Mouse (Mus musculus) heart, embryonic 11.5 days (tissue): Measurements from ENCODE around the gene Sema4b. TPM values are rescaled to one million over a fixed set of nuclear protein-coding genes. Genes with fewer than 3 reads are reported as not detected.

Experiments
- ATAC-seq: fragments of 200-750 bp; cut with Nextera tagmentation; replicated peaks from 2 replicates; pipeline ENCODE4 v1.8.0; 2017; ENCODE audit warnings: moderate library complexity; ENCODE audit not compliant: insufficient number of reproducible peaks, low FRiP score, low TSS enrichment
- H3K27ac ChIP-seq: fragments of 300-500 bp; sonication (generic); 2 replicates; pipeline ENCODE4 v1.5.1; 2014; ENCODE audit warnings: mild to moderate bottlenecking, low read depth, low read length
- H3K27me3 ChIP-seq: fragments of 300-500 bp; sonication (generic); 2 replicates; pipeline ENCODE4 v1.6.1; 2014; ENCODE audit warnings: mild to moderate bottlenecking, low read length, mixed read lengths; ENCODE audit not compliant: control insufficient read depth, insufficient read depth
- H3K36me3 ChIP-seq: fragments of 300-500 bp; sonication (generic); 2 replicates; pipeline ENCODE4 v1.6.1; 2014; ENCODE audit warnings: mild to moderate bottlenecking, low read length, moderate library complexity, mixed read lengths; ENCODE audit not compliant: control insufficient read depth, insufficient read depth
- H3K4me1 ChIP-seq: fragments of 300-500 bp; sonication (generic); 2 replicates; pipeline ENCODE4 v1.6.1; 2014; ENCODE audit warnings: low read length; ENCODE audit not compliant: control insufficient read depth, insufficient read depth
- H3K4me2 ChIP-seq: fragments of 300-500 bp; sonication (generic); 2 replicates; pipeline ENCODE4 v1.6.1; 2014; ENCODE audit warnings: mild to moderate bottlenecking, moderate library complexity
- H3K4me3 ChIP-seq: fragments of 300-500 bp; sonication (generic); 2 replicates; pipeline ENCODE4 v1.5.1; 2014; ENCODE audit warnings: low read depth, low read length
- H3K9ac ChIP-seq: fragments of 300-500 bp; sonication (generic); 2 replicates; pipeline ENCODE4 v1.6.1; 2014; ENCODE audit warnings: mild to moderate bottlenecking, low read depth, low read length, moderate library complexity
- H3K9me3 ChIP-seq: fragments of 300-500 bp; sonication (generic); replicated peaks from 2 replicates; pipeline ENCODE4 v1.6.1; 2016; ENCODE audit warnings: low read length; ENCODE audit not compliant: control insufficient read depth
- WGBS: fragments of 180-500 bp; shearing (Covaris S2); extraction: QIAGEN DNeasy Blood & Tissue Kit; methylation state at CpG from one replicate; pipeline ENCODE4 v1.1.7; 2014; ENCODE audit not compliant: insufficient replicate concordance; 5-methylcytosine and 5-hydroxymethylcytosine counted together
- polyA plus RNA-seq: library from polyadenylated mRNA; unstranded; fragments of >200 nt; fragmentation: Nextera tagmentation; extraction: Ambion mirVana; gene quantifications from 2 replicates; pipeline ENCODE4 v1.2.1, GENCODE M21; 2014

Sema4b gene
- polyA plus RNA-seq = 5.9 and 8.5 TPM in 2 replicates

DNA sequence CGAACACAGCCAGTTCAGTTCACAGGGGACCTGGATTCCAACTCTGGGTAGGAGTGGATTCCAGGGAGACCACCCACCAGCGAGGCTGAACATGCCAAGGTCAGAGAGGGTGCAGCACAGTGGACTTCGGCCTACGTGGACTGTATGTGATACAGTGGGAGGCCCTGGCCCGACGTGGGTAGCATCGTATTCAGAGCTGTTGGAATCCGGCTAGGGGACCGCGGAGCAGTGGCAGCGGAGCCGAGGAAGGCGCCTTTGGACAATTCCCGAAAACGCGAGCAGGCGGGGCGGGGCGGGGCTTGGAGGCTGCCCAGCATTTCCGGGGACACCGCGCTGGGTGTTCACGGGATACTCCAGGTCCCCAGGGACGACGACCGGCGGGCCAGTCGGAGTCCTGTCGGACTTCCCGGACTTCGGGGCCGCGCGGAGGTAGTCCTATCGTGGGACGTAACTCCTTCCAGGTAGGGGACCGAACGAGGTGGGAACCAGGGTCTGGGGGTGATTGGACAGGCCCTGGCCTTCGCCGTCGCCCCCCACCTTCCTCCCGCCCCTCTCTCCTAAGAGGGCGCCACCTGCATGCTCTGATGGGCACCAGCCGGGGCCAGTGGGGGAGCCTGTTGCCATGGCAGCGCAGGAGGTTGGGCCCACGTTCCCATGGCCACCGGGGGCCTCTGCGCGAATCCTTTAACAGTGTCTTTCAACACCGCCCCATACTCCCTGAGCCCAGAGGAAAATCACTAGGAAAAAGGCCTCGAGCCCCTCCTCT lies at the start of gene Sema4b:
Sema4b (plus strand) TSS at position 311 of the 766 bp plus-strand sequence.
- no peaks in the 10 kb centered on the region for H3K36me3 ChIP-seq
- 0 out of 2 replicates have a peak, but pooled peaks cover 5% of the 10 kb centered on the region for H3K27me3 ChIP-seq
- peaks cover 16% of the 10 kb centered on the region for H3K4me1 ChIP-seq
- no peaks in the 10 kb centered on the region for H3K9me3 ChIP-seq
- WGBS = 1% methylated on average over 51 of the region's 51 CpGs
- H3K4me2 ChIP-seq = peak within 1 kb of the TSS; percentile 76
- H3K4me3 ChIP-seq = peak within 1 kb of the TSS; percentile 56
- peak; percentile 77 for ATAC-seq
- peak within 1 kb of the TSS; percentile 74 for H3K9ac ChIP-seq
- peak within 1 kb of the TSS; percentile 87 for H3K27ac ChIP-seq

DNA sequence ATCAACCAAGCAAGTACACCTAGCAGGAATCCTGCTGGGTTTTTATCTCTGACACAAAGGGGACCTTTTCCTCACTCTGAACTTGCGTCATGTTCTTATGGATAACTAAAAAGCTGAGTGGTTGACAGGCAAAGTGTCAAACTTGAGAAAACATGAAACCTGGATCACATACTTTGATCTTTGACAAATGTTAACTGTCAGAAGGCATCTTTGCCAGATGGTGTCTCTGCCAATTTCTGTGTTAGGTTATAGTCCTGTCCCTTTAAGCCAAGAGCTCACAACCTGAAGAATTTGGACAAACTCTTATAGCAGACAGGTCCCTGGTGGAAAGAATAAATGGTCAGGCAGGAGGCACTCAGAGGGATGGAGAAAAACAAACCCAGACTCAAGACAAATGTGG lies 48.3 kb upstream of the Sema4b start:
- Histone ChIP-seq H3K27ac (no peak overlapping the region), H3K4me2 (no peak overlapping the region), H3K27me3 (no peaks in the 10 kb centered on the region; the same call in 1 of the 2 replicates), H3K4me1 (peaks cover 18% of the 10 kb centered on the region), H3K36me3 (no peaks in the 10 kb centered on the region), H3K9me3 (peaks cover 6% of the 10 kb centered on the region), H3K4me3 (no peak overlapping the region), H3K9ac (no peak overlapping the region)
- no peak for ATAC-seq
- 50% methylated on average over 1 of the region's 1 CpGs for WGBS

DNA sequence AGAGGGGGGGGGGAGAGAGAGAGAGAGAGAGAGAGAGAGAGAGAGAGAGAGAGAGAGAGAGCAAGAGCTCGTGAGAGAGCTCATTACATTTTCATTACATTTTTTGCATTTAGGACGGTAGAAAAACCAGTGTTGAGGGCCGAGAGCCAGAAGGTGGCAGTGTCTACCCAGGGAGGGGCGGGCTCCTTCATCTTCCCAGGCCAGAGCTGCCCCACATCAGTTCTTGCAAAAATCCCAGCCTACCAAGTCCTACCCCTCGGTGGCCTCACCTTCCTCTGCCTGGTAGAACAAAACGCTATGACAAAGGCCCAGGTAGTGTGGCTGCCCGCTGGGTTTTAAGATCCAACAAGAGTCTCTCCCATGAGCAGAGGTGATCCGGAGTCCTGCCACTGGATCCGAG lies 45.8 kb upstream of the Sema4b start:
- no peak for ATAC-seq
- no peak overlapping the region for H3K4me3 ChIP-seq
- H3K4me2 ChIP-seq = no peak overlapping the region
- no peak overlapping the region for H3K9ac ChIP-seq
- no peaks in the 10 kb centered on the region for H3K36me3 ChIP-seq
- H3K9me3 ChIP-seq = peaks cover 6% of the 10 kb centered on the region
- H3K4me1 ChIP-seq = peaks cover 8% of the 10 kb centered on the region; the same call in 1 of the 2 replicates
- WGBS = 18% methylated on average over 9 of the region's 9 CpGs
- H3K27ac ChIP-seq = no peak overlapping the region
- H3K27me3 ChIP-seq = no peaks in the 10 kb centered on the region; the same call in 1 of the 2 replicates

DNA sequence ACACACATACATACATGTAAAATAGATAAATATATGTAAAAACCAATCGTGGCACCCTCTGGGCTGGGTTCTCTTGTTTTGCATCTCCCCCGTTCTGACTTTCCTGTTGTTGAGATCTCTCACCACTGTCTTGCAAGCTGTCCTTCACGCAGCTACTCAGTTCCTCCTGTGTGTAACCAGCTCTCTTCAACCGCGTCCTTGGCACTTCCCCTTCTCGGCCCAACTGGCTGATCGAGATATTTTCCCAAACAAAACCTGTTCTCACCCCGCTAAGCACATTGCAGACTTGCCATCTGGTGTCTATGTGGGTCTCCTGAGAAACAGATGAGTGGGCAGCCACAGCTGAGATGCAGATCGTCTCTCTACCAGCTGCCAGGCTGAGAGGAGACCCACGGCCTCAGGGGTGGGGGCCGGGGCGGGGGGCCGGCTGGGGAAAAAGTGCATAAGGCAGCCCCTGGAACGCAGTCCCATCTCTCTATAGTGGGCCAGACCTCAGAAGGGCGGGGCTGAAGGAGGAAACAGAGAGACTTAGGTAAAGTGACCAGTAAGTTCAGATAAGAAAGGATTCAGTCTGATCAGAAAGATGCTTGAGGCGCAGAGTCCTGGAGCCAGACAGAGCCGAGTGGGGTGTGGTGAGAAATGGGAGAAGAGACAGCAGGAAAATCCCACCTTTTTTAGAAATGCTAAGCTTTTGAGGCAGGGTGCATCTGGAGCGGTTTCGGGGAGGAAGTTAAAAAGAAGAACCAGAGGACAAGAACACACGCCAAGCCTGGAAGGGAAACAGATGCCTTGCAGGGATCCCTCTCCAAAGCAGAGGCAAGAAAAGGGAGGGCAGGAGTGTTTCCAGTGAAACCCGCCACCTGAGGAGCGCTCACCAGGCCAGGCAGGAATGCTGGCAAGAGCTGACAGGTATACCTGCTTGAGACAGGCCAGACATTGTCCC lies 43.0 kb upstream of the Sema4b start:
- Histone ChIP-seq H3K36me3 (no peaks in the 10 kb centered on the region), H3K4me2 (peak overlapping the region; percentile 37), H3K27ac (no peak overlapping the region), H3K9me3 (no peaks in the 10 kb centered on the region), H3K4me1 (peaks cover 8% of the 10 kb centered on the region; the same call in 1 of the 2 replicates), H3K9ac (peak overlapping the region; percentile 46; the same call in 1 of the 2 replicates), H3K4me3 (no peak overlapping the region), H3K27me3 (no peaks in the 10 kb centered on the region; the same call in 1 of the 2 replicates)
- no peak for ATAC-seq
- WGBS = 27% methylated on average over 22 of the region's 22 CpGs

DNA sequence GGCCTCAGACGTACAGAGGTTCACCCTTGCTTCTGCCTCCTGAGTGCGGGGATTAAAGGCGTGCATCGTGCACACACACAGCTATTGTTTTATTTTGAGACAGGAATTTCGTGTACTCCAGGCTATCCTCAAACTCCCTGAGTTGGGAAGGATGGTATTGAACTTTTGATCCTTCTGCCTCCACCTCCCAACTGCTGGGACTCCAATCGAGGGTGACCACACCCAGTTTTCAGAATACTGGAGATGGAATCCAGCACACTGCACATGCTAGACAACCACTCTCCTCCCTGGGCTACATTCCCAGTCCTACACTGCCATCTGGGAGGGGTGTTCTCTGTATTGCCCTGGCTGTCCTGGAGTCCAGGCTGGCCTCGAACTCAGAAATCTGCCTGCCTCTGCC lies 41.9 kb upstream of the Sema4b start:
- Histone ChIP-seq H3K4me2 (no peak overlapping the region), H3K4me3 (no peak overlapping the region), H3K36me3 (no peaks in the 10 kb centered on the region), H3K27ac (no peak overlapping the region), H3K9ac (no peak overlapping the region), H3K9me3 (no peaks in the 10 kb centered on the region), H3K27me3 (no peaks in the 10 kb centered on the region; the same call in 1 of the 2 replicates), H3K4me1 (peaks cover 8% of the 10 kb centered on the region; the same call in 1 of the 2 replicates)
- 87% methylated on average over 7 of the region's 7 CpGs for WGBS
- ATAC-seq = no peak

DNA sequence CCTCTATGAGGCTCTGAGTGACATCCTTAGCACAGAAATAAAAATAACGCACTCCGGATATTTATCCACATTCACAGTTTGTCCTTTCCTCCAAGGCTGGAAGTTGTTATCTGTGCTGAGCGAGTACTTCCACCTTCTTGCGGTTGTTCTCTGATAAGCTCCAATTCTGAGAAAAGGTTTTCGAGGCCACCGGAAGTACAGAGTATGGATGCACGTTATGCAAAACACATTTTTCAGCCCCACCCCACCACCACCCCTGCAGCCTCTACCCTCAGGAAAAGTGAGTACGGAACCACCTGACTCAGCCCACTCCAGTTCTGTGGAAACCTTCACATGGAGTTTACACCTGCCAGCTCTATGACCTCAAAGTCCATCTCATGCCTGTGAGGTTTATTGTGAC lies 40.6 kb upstream of the Sema4b start:
- H3K4me2 ChIP-seq = no peak overlapping the region
- H3K27me3 ChIP-seq = no peaks in the 10 kb centered on the region
- no peak overlapping the region for H3K9ac ChIP-seq
- WGBS = 61% methylated on average over 8 of the region's 8 CpGs
- ATAC-seq = no peak
- no peak overlapping the region for H3K4me3 ChIP-seq
- no peaks in the 10 kb centered on the region for H3K36me3 ChIP-seq
- H3K4me1 ChIP-seq = peaks cover 6% of the 10 kb centered on the region; the same call in 1 of the 2 replicates
- H3K9me3 ChIP-seq = no peaks in the 10 kb centered on the region
- H3K27ac ChIP-seq = no peak overlapping the region

DNA sequence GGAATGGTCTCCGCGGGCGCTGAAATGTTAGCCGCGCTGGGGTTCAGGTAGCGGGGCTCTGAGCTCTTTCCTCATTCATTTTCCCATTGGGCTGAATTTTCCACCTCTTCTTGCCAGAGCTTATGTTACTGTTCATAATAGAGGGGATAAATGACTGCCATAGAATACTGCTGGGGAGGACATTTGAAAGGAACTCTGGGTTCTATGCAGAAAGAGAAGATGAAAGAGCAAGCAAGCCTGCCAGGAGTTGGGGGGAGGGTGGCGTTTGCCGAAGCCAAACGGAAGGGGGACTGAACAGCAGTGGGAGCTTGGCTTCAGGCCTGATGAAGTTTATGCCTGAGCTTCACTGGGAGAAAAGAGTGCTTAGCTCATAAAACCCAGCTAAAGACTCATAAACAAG lies 37.3 kb upstream of the Sema4b start:
- 51% methylated on average over 9 of the region's 9 CpGs for WGBS
- no peak overlapping the region for H3K27ac ChIP-seq
- H3K4me1 ChIP-seq = no peaks in the 10 kb centered on the region; the same call in 1 of the 2 replicates
- H3K9me3 ChIP-seq = no peaks in the 10 kb centered on the region
- no peaks in the 10 kb centered on the region for H3K27me3 ChIP-seq
- no peaks in the 10 kb centered on the region for H3K36me3 ChIP-seq
- no peak overlapping the region for H3K9ac ChIP-seq
- no peak overlapping the region for H3K4me3 ChIP-seq
- no peak overlapping the region for H3K4me2 ChIP-seq
- no peak for ATAC-seq

DNA sequence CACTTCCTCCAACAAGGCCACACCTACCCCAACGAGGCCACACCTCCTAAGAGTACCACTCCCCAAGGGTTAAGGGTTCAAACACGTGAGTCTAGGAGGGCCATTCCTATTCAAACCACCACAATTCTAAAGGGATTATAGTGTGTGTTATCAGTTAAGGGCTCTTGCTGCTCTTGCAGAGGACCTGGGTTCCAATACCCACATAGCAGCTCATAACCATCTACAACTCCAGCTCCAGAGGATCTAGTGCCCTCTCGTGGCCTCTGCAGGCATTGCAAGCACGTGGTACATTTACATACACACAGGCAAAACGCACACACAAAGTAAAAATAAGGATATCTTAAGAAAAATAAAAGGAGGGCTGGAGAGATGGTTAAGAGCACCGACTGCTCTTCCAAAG lies 34.5 kb upstream of the Sema4b start:
- no peak overlapping the region for H3K4me2 ChIP-seq
- H3K4me3 ChIP-seq = no peak overlapping the region
- no peak overlapping the region for H3K27ac ChIP-seq
- no peak overlapping the region for H3K9ac ChIP-seq
- H3K27me3 ChIP-seq = no peaks in the 10 kb centered on the region
- H3K36me3 ChIP-seq = no peaks in the 10 kb centered on the region
- WGBS = 53% methylated on average over 6 of the region's 6 CpGs
- no peaks in the 10 kb centered on the region for H3K9me3 ChIP-seq
- H3K4me1 ChIP-seq = 0 out of 2 replicates have a peak, but pooled peaks cover 5% of the 10 kb centered on the region
- no peak for ATAC-seq
